8 mouse cellular contexts compared by ENCODE assay signal in the genomic region with DNA sequence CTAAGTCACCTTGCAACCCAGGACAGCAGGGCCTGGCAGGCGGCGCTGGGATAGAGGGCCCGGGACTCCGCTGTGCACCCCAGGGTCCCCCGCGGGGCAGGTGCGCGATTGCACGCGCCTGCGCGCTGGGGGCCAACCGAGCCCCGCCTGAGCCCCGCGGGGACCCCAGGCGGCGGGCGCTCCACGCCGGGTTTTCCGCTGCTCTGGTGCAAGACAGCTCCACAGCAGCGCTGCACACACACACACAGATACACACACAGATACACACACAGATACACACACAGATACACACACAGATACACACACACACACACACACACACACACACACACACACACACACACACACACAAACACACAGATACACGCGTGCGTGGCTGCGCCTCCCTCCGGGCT.
DNase-seq lines count a peak whose midpoint lies in the region; ATAC-seq and TF ChIP-seq lines count a peak whose summit lies in the region.
"Not testable (repeated sequence)": the region's sequence is repeated elsewhere in the genome, so short reads cannot be mapped to it uniquely, and the experiment has no call there.

No protein-coding gene starts in this region.

- under 1% methylated on average over 28 of the region's 28 CpGs for WGBS in forebrain, embryonic 10.5 days
- under 1% methylated on average over 28 of the region's 28 CpGs for WGBS in heart, postnatal 0 days
- 1% methylated on average over 28 of the region's 28 CpGs for WGBS in liver, embryonic 16.5 days (ENCODE audit: insufficient replicate concordance)
- whole genome bisulfite sequencing in stomach, embryonic 14.5 days = under 1% methylated on average over 28 of the region's 28 CpGs

- TF ChIP-seq EP300 in heart, postnatal 0 days (IDR thresholded peaks at IDR 0.05; ENCODE audit: low read depth) = not testable (repeated sequence)

- peaks cover 28% of the 10 kb centered on the region for H3K27me3 ChIP-seq in forebrain, embryonic 10.5 days (ENCODE audit: poor library complexity, severe bottlenecking)
- H3K27me3 ChIP-seq in heart, postnatal 0 days (ENCODE audit: control insufficient read depth, insufficient read depth, low read length); stomach, embryonic 14.5 days (ENCODE audit: control insufficient read depth, insufficient read depth, low read length): not testable (repeated sequence)
- peaks cover 14% of the 10 kb centered on the region for H3K27me3 ChIP-seq in liver, embryonic 16.5 days (ENCODE audit: control insufficient read depth, insufficient read depth, low read depth, low read length)

- H3K4me3 ChIP-seq in brown adipose tissue, adult 24 weeks (ENCODE audit: insufficient read depth, low read depth, low read length) = peak overlapping the region; percentile 76
- H3K4me3 ChIP-seq in forebrain, embryonic 10.5 days = peak overlapping the region; percentile 89
- H3K4me3 ChIP-seq in heart, postnatal 0 days (ENCODE audit: low read depth, low read length) = peak overlapping the region; percentile 85
- peak overlapping the region; percentile 59 for H3K4me3 ChIP-seq in liver, embryonic 16.5 days (ENCODE audit: low read depth, low read length)
- peak overlapping the region; percentile 71 for H3K4me3 ChIP-seq in stomach, embryonic 14.5 days (ENCODE audit: low read depth, low read length)

- peak overlapping the region; percentile 81 for H3K9ac ChIP-seq in heart, postnatal 0 days (replicated peaks; ENCODE audit: low read depth, low read length)
- H3K9ac ChIP-seq in liver, embryonic 16.5 days (ENCODE audit: low read depth, low read length) = peak overlapping the region; percentile 28
- peak overlapping the region; percentile 55 for H3K9ac ChIP-seq in stomach, embryonic 14.5 days (replicated peaks; ENCODE audit: low read depth, low read length)

- not testable (repeated sequence) for H3K4me1 ChIP-seq in brown adipose tissue, adult 24 weeks (ENCODE audit: control insufficient read depth, insufficient read depth, insufficient read length, low read length); liver, embryonic 16.5 days (ENCODE audit: control insufficient read depth, low read depth, low read length)
- H3K4me1 ChIP-seq in forebrain, embryonic 10.5 days = peaks cover 29% of the 10 kb centered on the region
- peaks cover 25% of the 10 kb centered on the region for H3K4me1 ChIP-seq in heart, postnatal 0 days (ENCODE audit: control insufficient read depth, insufficient read depth)
- H3K4me1 ChIP-seq in stomach, embryonic 14.5 days (ENCODE audit: control insufficient read depth, insufficient read depth, low read length) = peaks cover 16% of the 10 kb centered on the region

- not testable (repeated sequence) for TF ChIP-seq CTCF in heart, postnatal 0 days (IDR thresholded peaks at IDR 0.05; ENCODE audit: low read depth)

- peak overlapping the region; percentile 91 for H3K4me2 ChIP-seq in heart, postnatal 0 days (ENCODE audit: low read depth, low read length)
- peak overlapping the region; percentile 73 for H3K4me2 ChIP-seq in liver, embryonic 16.5 days (ENCODE audit: low read depth, low read length)
- H3K4me2 ChIP-seq in stomach, embryonic 14.5 days (replicated peaks; ENCODE audit: low read depth, low read length) = peak overlapping the region; percentile 95

- H3K36me3 ChIP-seq in forebrain, embryonic 10.5 days (replicated peaks); heart, postnatal 0 days (replicated peaks; ENCODE audit: control insufficient read depth, insufficient read depth, low read length); liver, embryonic 16.5 days (ENCODE audit: control insufficient read depth, insufficient read depth); stomach, embryonic 14.5 days (ENCODE audit: control insufficient read depth, insufficient read depth, low read length): not testable (repeated sequence)

- peak; percentile 72 for ATAC-seq in heart, postnatal 0 days (ENCODE audit: insufficient read depth, low read depth)
- peak; percentile 49 for ATAC-seq in liver, embryonic 16.5 days (ENCODE audit: low read depth)
- ATAC-seq in stomach, embryonic 14.5 days (ENCODE audit: insufficient number of reproducible peaks, insufficient read depth, low FRiP score, low read depth) = peak; percentile 67

- not testable (repeated sequence) for H3K9me3 ChIP-seq in forebrain, embryonic 10.5 days; heart, postnatal 0 days (replicated peaks; ENCODE audit: control insufficient read depth, low read length); liver, embryonic 16.5 days (replicated peaks; ENCODE audit: control insufficient read depth, low read length); stomach, embryonic 14.5 days (ENCODE audit: control insufficient read depth, low read depth, low read length)

- peak overlapping the region; percentile 65 for H3K27ac ChIP-seq in brown adipose tissue, adult 24 weeks (replicated peaks; ENCODE audit: low read depth, low read length)
- H3K27ac ChIP-seq in forebrain, embryonic 10.5 days = peak overlapping the region; percentile 90
- peak overlapping the region; percentile 89 for H3K27ac ChIP-seq in heart, postnatal 0 days (ENCODE audit: low read depth)
- H3K27ac ChIP-seq in liver, embryonic 16.5 days (ENCODE audit: low read length) = not testable (repeated sequence)
- 0 out of 2 replicates have a peak overlapping the region, but pooled peaks have one; percentile 44 for H3K27ac ChIP-seq in stomach, embryonic 14.5 days (ENCODE audit: low read length)

- peak; percentile 74 for DNase-seq in CD8-positive naive resting alpha-beta T cell, adult 2 months (ENCODE audit: low read depth in 2 of 2, low spot score in 2 of 2)
- DNase-seq in forebrain, embryonic 10.5 days (ENCODE audit: extremely low spot score, low spot score) = peak; percentile 59
- DNase-seq in heart, postnatal 0 days (ENCODE audit: low spot score) = not testable (repeated sequence)
- peak; percentile 69 to 78 for DNase-seq in kidney, postnatal 4 days
- peak; percentile 61 for DNase-seq in neural tube, embryonic 10.5 days (ENCODE audit: extremely low spot score, low spot score)

Comparison
In these comparisons a context has a peak if more than half of its experiments do, and no peak if none do; other contexts are left out.
1. H3K9ac ChIP-seq: peak in every context shown above with its lines; median percentile 81 in heart, postnatal 0 days; 55 in stomach, embryonic 14.5 days; 28 in liver, embryonic 16.5 days.